Mouse (Mus musculus) hindbrain, embryonic 14.5 days (tissue): ENCODE results near the gene Nav1. TPM values are rescaled to one million over a fixed set of nuclear protein-coding genes. Genes with fewer than 3 reads are reported as not detected.

Experiments
- ATAC-seq: fragments of 200-750 bp; cut with Nextera tagmentation; 2 replicates; pipeline ENCODE4 v1.8.0; 2017; ENCODE audit warnings: moderate number of reproducible peaks, mild to moderate bottlenecking, moderate TSS enrichment, moderate library complexity; ENCODE audit not compliant: low FRiP score
- DNase-seq: peaks from one replicate; pipeline ENCODE4 v3.0.0-alpha.2; 2015; ENCODE audit warnings: low spot score
- H3K27ac ChIP-seq: fragments of 300-500 bp; sonication (generic); 2 replicates; pipeline ENCODE4 v1.5.1; 2014; ENCODE audit warnings: mild to moderate bottlenecking, moderate library complexity
- H3K27me3 ChIP-seq: fragments of 300-500 bp; sonication (generic); 2 replicates; pipeline ENCODE4 v1.6.1; 2014; ENCODE audit warnings: mild to moderate bottlenecking, low read length, mixed read lengths; ENCODE audit not compliant: control insufficient read depth, insufficient read depth
- H3K36me3 ChIP-seq: fragments of 300-500 bp; sonication (generic); replicated peaks from 2 replicates; pipeline ENCODE4 v1.6.1; 2014; ENCODE audit not compliant: control insufficient read depth, insufficient read depth
- H3K4me1 ChIP-seq: fragments of 300-500 bp; sonication (generic); replicated peaks from 2 replicates; pipeline ENCODE4 v1.6.1; 2014; ENCODE audit warnings: antibody characterized with exemption, low read length, mixed read lengths; ENCODE audit not compliant: control insufficient read depth, insufficient read depth
- H3K4me2 ChIP-seq: fragments of 300-500 bp; sonication (generic); replicated peaks from 2 replicates; pipeline ENCODE4 v1.6.1; 2014; ENCODE audit warnings: mild to moderate bottlenecking, moderate library complexity
- H3K4me3 ChIP-seq: fragments of 300-500 bp; sonication (generic); replicated peaks from 2 replicates; pipeline ENCODE4 v1.5.1; 2014; ENCODE audit warnings: mild to moderate bottlenecking, low read length
- H3K9ac ChIP-seq: fragments of 300-500 bp; sonication (generic); 2 replicates; pipeline ENCODE4 v1.6.1; 2014
- H3K9me3 ChIP-seq: fragments of 300-500 bp; sonication (generic); 2 replicates; pipeline ENCODE4 v1.6.1; 2016; ENCODE audit warnings: low read length; ENCODE audit not compliant: control insufficient read depth
- whole genome bisulfite sequencing: fragments of 180-500 bp; shearing (Covaris S2); extraction: QIAGEN DNeasy Blood & Tissue Kit; methylation state at CpG from one replicate; pipeline ENCODE4 v1.1.7; 2014; 5-methylcytosine and 5-hydroxymethylcytosine counted together
- polyA plus RNA-seq: library from polyadenylated mRNA; unstranded; fragments of >200 nt; fragmentation: Nextera tagmentation; extraction: Ambion mirVana; gene quantifications from 2 replicates; pipeline ENCODE4 v1.2.1, GENCODE M21; 2014

Nav1 gene
- polyA plus RNA-seq, 1 experiment from 2014 or later: 60.2 TPM

DNA sequence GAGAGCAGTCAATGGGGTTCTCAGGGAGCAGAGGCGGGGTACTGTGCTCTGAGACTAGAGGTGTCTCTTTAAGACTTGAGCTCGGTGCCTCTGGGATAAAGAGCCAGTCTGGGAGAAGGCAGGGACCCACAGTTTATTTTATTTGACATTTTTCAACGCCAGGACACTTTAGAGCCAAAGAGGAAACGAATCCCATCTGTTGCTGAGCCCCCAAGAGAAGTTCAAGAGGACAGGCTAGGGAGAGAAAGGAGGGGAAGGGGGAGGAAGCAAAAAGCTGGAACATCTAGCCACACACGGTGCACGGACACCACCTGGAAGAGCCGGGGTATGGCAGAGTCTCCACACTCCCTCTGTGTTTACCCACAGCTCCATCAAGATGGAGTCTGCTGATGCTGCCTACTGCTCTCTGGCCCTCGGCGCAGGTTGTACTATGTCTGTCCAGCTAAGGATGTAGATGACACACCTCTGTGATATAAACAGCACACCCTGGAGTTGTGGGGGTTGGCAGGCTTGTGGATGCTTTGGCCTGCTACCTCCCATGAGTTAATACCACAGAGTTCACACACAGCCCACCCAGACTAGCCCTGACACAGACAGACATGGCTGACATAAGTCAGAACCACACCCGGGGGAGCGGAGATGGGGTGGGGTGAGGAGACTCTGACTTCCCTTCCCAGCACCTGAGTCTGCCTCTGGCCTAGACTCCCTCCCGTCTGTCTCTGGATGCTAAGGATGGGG is 83.1 kb downstream of the Nav1 start:
- peaks cover 9% of the 10 kb centered on the region for H3K36me3 ChIP-seq
- no peak overlapping the region for H3K9ac ChIP-seq
- no peaks in the 10 kb centered on the region for H3K27me3 ChIP-seq
- WGBS: 83% methylated on average over 12 of the region's 12 CpGs
- no peak overlapping the region for H3K4me2 ChIP-seq
- no peak for ATAC-seq
- H3K4me1 ChIP-seq: peaks cover 13% of the 10 kb centered on the region
- no peaks in the 10 kb centered on the region for H3K9me3 ChIP-seq
- no peak for DNase-seq
- no peak overlapping the region for H3K4me3 ChIP-seq
- H3K27ac ChIP-seq: no peak overlapping the region

DNA sequence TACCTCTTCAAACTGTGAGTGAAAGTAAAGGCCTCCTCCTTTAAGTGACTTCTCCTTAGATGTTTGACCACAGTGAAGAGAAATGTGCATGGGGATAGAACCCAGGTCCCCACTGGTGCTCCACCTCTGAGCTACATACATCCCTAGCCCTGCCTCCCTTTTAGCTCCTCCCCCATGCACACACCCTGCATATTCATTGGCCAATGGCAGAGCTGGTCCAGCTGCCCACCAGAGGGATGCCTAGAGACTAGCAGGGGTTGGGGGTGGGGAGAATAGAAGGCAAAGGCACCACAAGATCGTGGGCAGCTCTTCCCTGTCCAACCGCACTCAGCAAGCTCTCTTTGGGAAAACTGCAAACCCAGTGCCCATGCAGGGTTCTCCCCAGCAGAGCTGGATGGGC is 83.8 kb downstream of the Nav1 start:
- Histone ChIP-seq H3K4me2 (no peak overlapping the region), H3K9ac (no peak overlapping the region), H3K27ac (no peak overlapping the region), H3K27me3 (no peaks in the 10 kb centered on the region), H3K36me3 (peaks cover 4% of the 10 kb centered on the region), H3K4me3 (no peak overlapping the region), H3K4me1 (peaks cover 19% of the 10 kb centered on the region), H3K9me3 (no peaks in the 10 kb centered on the region)
- WGBS: 81% methylated on average over 2 of the region's 2 CpGs
- ATAC-seq: no peak
- DNase-seq: no peak

DNA sequence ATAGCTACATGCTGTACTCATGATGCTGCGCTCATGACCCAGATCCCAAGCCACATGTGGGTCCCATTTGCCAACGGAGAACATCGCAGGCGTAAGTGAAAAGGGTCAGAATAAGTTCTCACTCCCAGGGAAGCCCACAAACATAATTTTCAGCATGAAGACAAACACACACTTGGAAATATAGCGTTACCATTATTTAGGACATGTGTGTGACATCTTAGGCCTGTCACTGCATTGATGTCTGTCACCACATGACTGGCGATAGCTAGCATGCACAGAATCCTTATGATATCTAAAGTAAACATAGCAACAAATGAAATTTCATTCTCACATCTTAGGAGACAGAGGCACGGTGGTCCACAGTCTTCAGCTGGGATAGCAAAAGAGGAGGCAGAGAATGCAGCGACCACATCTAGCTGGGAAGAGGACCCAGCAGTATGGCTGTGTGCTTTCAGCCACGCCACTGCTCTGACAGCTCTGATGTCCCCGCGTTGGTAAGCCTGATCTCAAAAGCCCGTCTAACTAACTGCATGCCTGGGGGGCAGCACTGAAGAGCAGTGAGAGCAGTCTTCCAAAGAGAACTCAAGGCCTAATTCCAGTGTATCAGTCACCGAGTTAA is 86.4 kb downstream of the Nav1 start:
- 86% methylated on average over 13 of the region's 13 CpGs for WGBS

DNA sequence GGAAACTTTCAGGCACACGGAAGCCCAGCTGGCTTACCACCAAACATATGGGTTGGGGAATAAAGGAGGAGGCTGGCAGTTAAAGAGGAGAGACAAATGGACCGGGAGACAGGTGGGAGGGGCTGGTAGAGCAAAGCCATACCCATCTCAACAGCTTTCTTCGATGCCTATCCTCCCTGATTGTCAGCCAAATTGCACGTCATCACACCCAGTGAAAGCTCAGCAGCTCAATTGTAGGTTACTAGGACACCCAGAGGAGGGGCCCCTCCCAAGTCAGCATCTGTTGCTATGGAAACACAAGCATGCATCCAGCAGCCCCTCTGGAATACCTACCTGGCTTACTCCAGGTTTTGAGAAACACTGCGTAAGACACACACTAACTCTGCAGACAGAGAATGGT is 88.4 kb downstream of the Nav1 start:
- Histone ChIP-seq H3K4me3 (no peak overlapping the region), H3K9ac (no peak overlapping the region), H3K4me1 (peaks cover 24% of the 10 kb centered on the region), H3K27ac (peak overlapping the region; percentile 64), H3K36me3 (no peaks in the 10 kb centered on the region; the same call in 1 of the 2 replicates), H3K4me2 (no peak overlapping the region), H3K27me3 (no peaks in the 10 kb centered on the region), H3K9me3 (no peaks in the 10 kb centered on the region)
- DNase-seq: peak; percentile 66
- peak; percentile 76 for ATAC-seq
- WGBS: 22% methylated on average over 5 of the region's 5 CpGs

More for the DNA sequence above, 86.4 kb downstream of the Nav1 start:
- Histone ChIP-seq H3K36me3 (no peaks in the 10 kb centered on the region; the same call in 1 of the 2 replicates), H3K27me3 (no peaks in the 10 kb centered on the region), H3K4me2 (no peak overlapping the region), H3K9me3 (no peaks in the 10 kb centered on the region), H3K9ac (no peak overlapping the region), H3K4me1 (peaks cover 31% of the 10 kb centered on the region), H3K4me3 (no peak overlapping the region), H3K27ac (no peak overlapping the region)
- ATAC-seq (no peak), DNase-seq (no peak)

DNA sequence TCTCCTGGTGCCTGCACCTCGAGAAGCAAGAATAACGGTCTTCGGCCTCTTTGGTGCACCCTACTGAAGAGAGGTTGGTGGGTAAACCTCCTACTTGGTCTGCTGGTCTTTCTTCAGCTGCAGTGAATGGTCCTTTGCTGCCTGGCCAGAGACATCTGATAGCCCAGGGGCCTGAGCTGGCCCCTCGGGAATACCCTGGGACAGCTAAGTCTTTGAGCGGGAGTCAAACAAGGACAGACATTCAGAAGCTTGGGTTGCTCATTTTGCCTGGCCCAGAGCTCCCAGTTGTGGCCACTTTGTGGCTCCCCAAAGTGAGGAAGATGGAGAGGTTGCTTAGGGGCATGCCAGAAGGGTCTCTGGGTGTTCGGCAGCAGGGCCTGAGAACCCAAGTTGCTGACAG is 89.6 kb downstream of the Nav1 start:
- Histone ChIP-seq H3K27me3 (no peaks in the 10 kb centered on the region), H3K27ac (no peak overlapping the region), H3K9ac (no peak overlapping the region), H3K4me3 (no peak overlapping the region), H3K4me1 (peaks cover 29% of the 10 kb centered on the region), H3K36me3 (no peaks in the 10 kb centered on the region; the same call in 1 of the 2 replicates), H3K9me3 (no peaks in the 10 kb centered on the region), H3K4me2 (no peak overlapping the region)
- DNase-seq (no peak), ATAC-seq (no peak)
- 85% methylated on average over 6 of the region's 6 CpGs for WGBS

DNA sequence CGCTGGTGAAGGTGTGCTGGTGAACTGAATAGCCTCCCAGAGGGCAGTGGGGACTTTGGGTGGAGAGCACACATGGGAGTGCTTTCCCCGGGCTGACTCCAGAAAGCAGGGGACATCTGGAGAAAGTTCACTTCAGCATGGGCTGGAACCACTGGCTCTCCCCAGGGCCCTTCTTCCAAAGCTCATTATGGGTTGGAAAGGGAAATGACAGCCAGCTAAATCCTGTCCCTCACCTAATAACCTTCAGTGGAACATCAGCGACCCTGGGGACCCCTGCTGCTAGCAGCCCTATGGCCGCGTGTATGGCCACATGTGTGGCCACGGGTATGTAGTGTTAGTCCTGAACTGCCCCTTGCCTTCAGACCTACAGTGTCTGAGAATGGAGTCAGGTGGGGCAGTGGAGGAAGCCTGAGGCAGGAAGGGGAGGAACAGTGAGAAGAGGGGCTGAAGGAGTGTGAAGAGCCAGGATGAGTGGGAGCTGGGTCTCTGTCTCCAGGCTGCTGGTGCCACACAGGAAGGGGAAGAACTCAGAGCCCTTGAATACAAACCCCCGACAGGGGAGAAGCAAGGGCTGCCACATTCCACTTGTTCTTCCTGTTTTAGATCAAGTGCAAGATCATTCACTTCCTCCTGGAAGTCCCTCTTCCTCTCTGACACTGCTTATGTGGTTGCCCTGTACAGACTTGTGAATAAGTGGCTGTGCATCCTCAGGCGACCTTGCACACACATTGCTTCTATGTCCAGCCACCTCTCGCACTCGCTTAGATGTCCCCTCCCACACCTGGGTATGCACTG is 90.4 kb downstream of the Nav1 start:
- 69% methylated on average over 10 of the region's 10 CpGs for WGBS
- Histone ChIP-seq H3K4me1 (peaks cover 32% of the 10 kb centered on the region), H3K27ac (no peak overlapping the region), H3K4me3 (no peak overlapping the region), H3K27me3 (no peaks in the 10 kb centered on the region), H3K9ac (no peak overlapping the region), H3K4me2 (no peak overlapping the region), H3K36me3 (no peaks in the 10 kb centered on the region; the same call in 1 of the 2 replicates), H3K9me3 (no peaks in the 10 kb centered on the region)
- DNase-seq: no peak
- no peak for ATAC-seq

DNA sequence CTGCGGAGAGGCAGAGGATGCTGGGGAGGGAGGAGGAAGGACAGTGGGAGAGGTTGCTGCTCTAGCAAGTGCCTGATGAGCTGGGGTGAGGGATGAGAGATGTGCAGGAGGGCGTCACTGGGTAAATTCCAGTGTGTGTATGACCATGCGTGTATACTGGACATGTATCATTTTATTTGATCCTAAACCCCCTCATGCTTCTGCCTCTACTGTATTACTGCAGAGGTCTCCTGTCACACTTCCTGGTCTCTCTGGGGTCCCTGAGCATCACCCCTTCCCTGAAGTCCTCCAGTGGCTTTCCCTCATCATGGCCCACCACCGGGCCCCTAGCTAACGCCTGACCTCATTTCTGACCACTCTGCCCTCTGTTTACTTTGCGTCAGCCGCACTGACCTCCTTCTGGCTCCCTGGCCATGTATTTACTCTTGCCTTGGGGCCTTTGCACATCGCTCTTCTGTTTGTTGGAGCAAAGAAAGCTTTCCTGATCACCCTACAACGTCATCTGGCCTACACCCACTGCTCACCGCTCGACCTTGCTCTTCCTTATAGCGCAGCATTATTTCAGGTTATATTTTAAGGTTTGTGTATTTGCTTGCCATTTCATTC is 91.4 kb downstream of the Nav1 start:
- no peaks in the 10 kb centered on the region for H3K9me3 ChIP-seq
- no peaks in the 10 kb centered on the region for H3K36me3 ChIP-seq
- no peak overlapping the region for H3K4me2 ChIP-seq
- H3K4me3 ChIP-seq: no peak overlapping the region
- no peak overlapping the region for H3K27ac ChIP-seq
- 79% methylated on average over 12 of the region's 12 CpGs for WGBS
- H3K9ac ChIP-seq: no peak overlapping the region
- no peaks in the 10 kb centered on the region for H3K27me3 ChIP-seq
- H3K4me1 ChIP-seq: peaks cover 42% of the 10 kb centered on the region
- DNase-seq (no peak), ATAC-seq (no peak)

DNA sequence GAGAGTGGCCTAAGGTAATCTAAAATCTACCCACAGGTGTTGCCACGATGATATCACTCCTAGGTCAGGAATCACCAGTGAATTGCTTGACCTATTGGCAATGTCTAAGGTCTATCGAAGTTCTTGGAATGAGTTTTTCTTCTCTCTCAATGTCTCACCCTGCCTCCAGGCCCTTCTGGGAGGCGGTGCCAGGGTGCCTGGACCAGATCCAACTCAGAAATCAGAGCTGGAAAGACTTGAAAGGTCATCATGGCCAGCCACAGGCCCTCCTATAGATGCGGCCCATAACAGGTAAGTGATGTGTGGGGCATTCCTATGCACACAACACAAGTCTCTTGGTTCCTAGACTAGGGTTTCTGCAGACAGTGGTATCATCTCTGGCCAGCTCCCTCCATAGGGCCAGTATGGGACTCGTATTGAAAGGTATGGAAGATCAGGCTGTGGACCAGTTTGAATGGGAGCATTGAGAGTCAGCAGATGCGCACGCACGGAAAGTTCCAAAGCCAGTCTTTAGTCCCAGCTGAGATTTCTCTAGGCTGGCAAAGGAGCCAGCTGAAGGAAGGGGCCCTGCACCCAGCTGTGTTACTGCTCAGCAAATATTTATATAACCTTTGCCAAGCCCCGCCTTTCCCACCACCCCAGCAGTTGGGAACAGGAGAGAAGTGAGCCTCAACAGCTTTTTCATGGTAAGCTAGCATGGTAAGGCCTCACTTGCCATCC is 92.0 kb downstream of the Nav1 start:
- WGBS: 77% methylated on average over 9 of the region's 9 CpGs
- Histone ChIP-seq H3K27me3 (no peaks in the 10 kb centered on the region), H3K36me3 (no peaks in the 10 kb centered on the region), H3K4me1 (peaks cover 44% of the 10 kb centered on the region), H3K4me3 (no peak overlapping the region), H3K4me2 (no peak overlapping the region), H3K9me3 (no peaks in the 10 kb centered on the region), H3K27ac (no peak overlapping the region), H3K9ac (no peak overlapping the region)
- ATAC-seq: no peak
- no peak for DNase-seq
